Mouse (Mus musculus) C2C12 (cell line): ENCODE data around the gene Rapgef2. TPM values are rescaled to one million over a fixed set of nuclear protein-coding genes. Genes with fewer than 3 reads are reported as not detected.

Experiments used
- H3K27me3 ChIP-seq: one replicate; pipeline ENCODE4 v1.6.1; 2011; ENCODE audit not compliant: control insufficient read depth, insufficient read depth, insufficient read length
- H3K36me3 ChIP-seq: one replicate; pipeline ENCODE4 v1.6.1; 2011; ENCODE audit not compliant: control insufficient read depth, insufficient read depth
- H3K4me3 ChIP-seq: one replicate; pipeline ENCODE4 v1.5.1; 2011; ENCODE audit warnings: mild to moderate bottlenecking, control low read depth; ENCODE audit not compliant: poor library complexity, insufficient read depth, severe bottlenecking
- H3K79me2 ChIP-seq: one replicate; pipeline ENCODE4 v1.6.1; 2011; ENCODE audit not compliant: control insufficient read depth, insufficient read depth
- H3K79me3 ChIP-seq: one replicate; pipeline ENCODE4 v1.6.1; 2011; ENCODE audit warnings: low read depth, control low read depth
- H3ac ChIP-seq: one replicate; pipeline ENCODE3; 2011; ENCODE audit warnings: low read depth; ENCODE audit not compliant: control insufficient read depth, insufficient read length
- CEBPB ChIP-seq: IDR thresholded peaks from one replicate; pipeline ENCODE4 v1.6.1; 2011; ENCODE audit warnings: low read depth, mild to moderate bottlenecking, control low read depth, moderate library complexity
- CTCF ChIP-seq: IDR thresholded peaks from one replicate; pipeline ENCODE4 v1.5.1; 2011; ENCODE audit not compliant: control insufficient read depth, insufficient read depth, insufficient read length
- FOSL1 ChIP-seq: IDR thresholded peaks from one replicate; pipeline ENCODE4 v1.8.0; 2011; ENCODE audit warnings: mild to moderate bottlenecking, low read length; ENCODE audit not compliant: poor library complexity, insufficient read depth, severe bottlenecking
- MAX ChIP-seq: IDR thresholded peaks from one replicate; pipeline ENCODE4 v1.6.1; 2011; ENCODE audit warnings: mild to moderate bottlenecking, control low read depth
- MYOD1 ChIP-seq: IDR thresholded peaks from one replicate; pipeline ENCODE4 v1.6.1; 2011; ENCODE audit warnings: low read depth; ENCODE audit not compliant: control insufficient read depth, insufficient read length
- MYOG ChIP-seq: IDR thresholded peaks from one replicate; pipeline ENCODE4 v1.6.1; 2011; ENCODE audit not compliant: control insufficient read depth, insufficient read length; ENCODE audit errors: extremely low read depth
- USF1 ChIP-seq: IDR thresholded peaks from one replicate; pipeline ENCODE4 v1.6.1; 2011; ENCODE audit warnings: low read depth, mild to moderate bottlenecking, control low read depth, moderate library complexity
- polyA plus RNA-seq: library from polyadenylated mRNA; unstranded; fragments of >200 nt; fragmentation: generic; extraction: Trizol; gene quantifications from one replicate; pipeline ENCODE4 v1.2.1, GENCODE M21; 2012; ENCODE audit warnings: missing spikeins

The Rapgef2 gene
- polyA plus RNA-seq, 1 experiment, result 5.6 TPM

GRCm38 (mm10) chr3:79237619-79238342, 48.5 kb downstream of the Rapgef2 start:
- Histone ChIP-seq H3K4me3 (no peak overlapping the region), H3K36me3 (no peaks in the 10 kb centered on the region), H3K79me2 (peaks cover 83% of the 10 kb centered on the region), H3ac (no peak overlapping the region), H3K79me3 (peaks cover 30% of the 10 kb centered on the region), H3K27me3 (no peaks in the 10 kb centered on the region)
- TF ChIP-seq MYOG (no peak), MYOD1 (peak; percentile 53), FOSL1 (no peak), CTCF (no peak), MAX (no peak), CEBPB (peak; percentile 28), USF1 (no peak)

GRCm38 (mm10) chr3:79234485-79234884, 51.8 kb downstream of the Rapgef2 start:
- Histone ChIP-seq H3ac (no peak overlapping the region), H3K79me3 (peaks cover 33% of the 10 kb centered on the region), H3K36me3 (no peaks in the 10 kb centered on the region), H3K79me2 (peaks cover 89% of the 10 kb centered on the region), H3K27me3 (no peaks in the 10 kb centered on the region), H3K4me3 (no peak overlapping the region)
- no peak for TF ChIP-seq MYOD1
- peak; percentile 86 for TF ChIP-seq CEBPB
- TF ChIP-seq MAX, result no peak
- no peak for TF ChIP-seq USF1

GRCm38 (mm10) chr3:79233478-79234415, 52.6 kb downstream of the Rapgef2 start:
- Histone ChIP-seq H3K27me3 (no peaks in the 10 kb centered on the region), H3K79me3 (peaks cover 34% of the 10 kb centered on the region), H3K36me3 (no peaks in the 10 kb centered on the region), H3ac (no peak overlapping the region), H3K4me3 (no peak overlapping the region), H3K79me2 (peaks cover 88% of the 10 kb centered on the region)
- TF ChIP-seq USF1, result peak; percentile 33
- no peak for TF ChIP-seq MYOD1

- Histone ChIP-seq H3K79me2 (peaks cover 73% of the 10 kb centered on the region), H3K36me3 (no peaks in the 10 kb centered on the region), H3K79me3 (peaks cover 22% of the 10 kb centered on the region), H3K27me3 (no peaks in the 10 kb centered on the region), H3K4me3 (no peak overlapping the region), H3ac (no peak overlapping the region)
- TF ChIP-seq MYOG (no peak), USF1 (no peak), MAX (no peak), MYOD1 (no peak), FOSL1 (no peak), CTCF (no peak), CEBPB (no peak)
Measured at GRCm38 (mm10) chr3:79230718-79231117, 55.6 kb downstream of the Rapgef2 start.

- H3K36me3 ChIP-seq, result no peaks in the 10 kb centered on the region
- H3K79me2 ChIP-seq, result peaks cover 75% of the 10 kb centered on the region
- no peak overlapping the region for H3ac ChIP-seq
- no peaks in the 10 kb centered on the region for H3K27me3 ChIP-seq
- no peak overlapping the region for H3K4me3 ChIP-seq
- no peak for TF ChIP-seq MAX
- TF ChIP-seq CEBPB, result no peak
- TF ChIP-seq MYOD1, result no peak
- no peak for TF ChIP-seq MYOG
- TF ChIP-seq CTCF, result no peak
- TF ChIP-seq FOSL1, result no peak
- TF ChIP-seq USF1, result no peak
- H3K79me3 ChIP-seq, result peaks cover 17% of the 10 kb centered on the region
Measured at GRCm38 (mm10) chr3:79229546-79229945, 56.8 kb downstream of the Rapgef2 start.

GRCm38 (mm10) chr3:79228304-79228703, 58.0 kb downstream of the Rapgef2 start:
- no peaks in the 10 kb centered on the region for H3K36me3 ChIP-seq
- no peak overlapping the region for H3K4me3 ChIP-seq
- peaks cover 69% of the 10 kb centered on the region for H3K79me2 ChIP-seq
- H3ac ChIP-seq, result no peak overlapping the region
- no peaks in the 10 kb centered on the region for H3K27me3 ChIP-seq
- TF ChIP-seq MYOD1, result no peak
- no peak for TF ChIP-seq USF1
- no peak for TF ChIP-seq MAX
- no peak for TF ChIP-seq FOSL1
- H3K79me3 ChIP-seq, result peaks cover 18% of the 10 kb centered on the region
